ENCODE assay signal across 8 mouse cellular contexts in genomic region chr6:87043131-87043516, GRCm38 (mm10). TPM values are rescaled to one million over a fixed set of nuclear protein-coding genes. Genes with fewer than 3 reads are reported as not detected.
A peak's percentile ranks its signal among the peaks of the same experiment; 100 is the strongest.
DNase-seq lines count a peak whose midpoint lies in the region; ATAC-seq and TF ChIP-seq lines count a peak whose summit lies in the region.

No protein-coding gene starts in this region.

- H3K4me2 ChIP-seq in intestine, embryonic 14.5 days (ENCODE audit: low read length) = peak overlapping the region; percentile 71
- peak overlapping the region; percentile 92 for H3K4me2 ChIP-seq in myocyte (ENCODE audit: low read depth)

- peak overlapping the region; percentile 62 for H3ac ChIP-seq in myocyte (ENCODE audit: control insufficient read depth, insufficient read length)

- no peaks in the 10 kb centered on the region for H3K9me3 ChIP-seq in embryonic facial prominence, embryonic 10.5 days
- no peaks in the 10 kb centered on the region for H3K9me3 ChIP-seq in intestine, embryonic 14.5 days (ENCODE audit: control insufficient read depth, low read length)

- intact Hi-C loops in left cerebral cortex, adult 2 months (cut with DNase I) = no loop called here
- intact Hi-C loops in left cerebral cortex, postnatal 36 days (cut with DNase I) = no loop called here

- H3K4me3 ChIP-seq in left cerebral cortex, adult 2 months = peak overlapping the region; percentile 96
- peak overlapping the region; percentile 96 for H3K4me3 ChIP-seq in embryonic facial prominence, embryonic 10.5 days
- H3K4me3 ChIP-seq in intestine, embryonic 14.5 days (ENCODE audit: low read depth, low read length) = peak overlapping the region; percentile 90
- H3K4me3 ChIP-seq in myocyte = peak overlapping the region; percentile 93

- WGBS in embryonic facial prominence, embryonic 10.5 days = 2% methylated on average over 9 of the region's 9 CpGs
- 1% methylated on average over 9 of the region's 9 CpGs for WGBS in intestine, embryonic 14.5 days

- no peak for TF ChIP-seq CTCF in left cerebral cortex, adult 2 months (IDR thresholded peaks at IDR 0.05)

- no peaks in the 10 kb centered on the region for H3K27me3 ChIP-seq in embryonic facial prominence, embryonic 10.5 days (replicated peaks; ENCODE audit: low read depth, poor library complexity, severe bottlenecking)
- no peaks in the 10 kb centered on the region for H3K27me3 ChIP-seq in intestine, embryonic 14.5 days (replicated peaks; ENCODE audit: control insufficient read depth, insufficient read depth, low read length)
- no peaks in the 10 kb centered on the region for H3K27me3 ChIP-seq in myocyte (ENCODE audit: control insufficient read depth, insufficient read depth, insufficient read length)

- peaks cover 37% of the 10 kb centered on the region for H3K79me2 ChIP-seq in myocyte (ENCODE audit: control insufficient read depth, insufficient read depth)

- peak overlapping the region; percentile 89 for H3K27ac ChIP-seq in left cerebral cortex, adult 2 months
- peak overlapping the region; percentile 94 for H3K27ac ChIP-seq in embryonic facial prominence, embryonic 10.5 days (replicated peaks)
- peak overlapping the region; percentile 97 for H3K27ac ChIP-seq in intestine, embryonic 14.5 days (ENCODE audit: low read depth)

- H3K36me3 ChIP-seq in embryonic facial prominence, embryonic 10.5 days (replicated peaks) = peaks cover 14% of the 10 kb centered on the region
- peaks cover 9% of the 10 kb centered on the region for H3K36me3 ChIP-seq in intestine, embryonic 14.5 days (ENCODE audit: control insufficient read depth, insufficient read depth, low read length)
- H3K36me3 ChIP-seq in myocyte (ENCODE audit: control insufficient read depth, insufficient read depth) = peaks cover 9% of the 10 kb centered on the region

- DNase-seq in left cerebral cortex, adult 2 months (ENCODE audit: extremely low spot score in 1 of 2, low spot score in 2 of 2) = no peak
- no peak for DNase-seq in left cerebral cortex, postnatal 36 days (ENCODE audit: low spot score in 2 of 2)
- no peak for DNase-seq in embryonic facial prominence, embryonic 10.5 days (ENCODE audit: low spot score)
- DNase-seq in intestine, embryonic 14.5 days (ENCODE audit: low spot score) = peak; percentile 64
- no peak for DNase-seq in frontal cortex, postnatal 25 days (ENCODE audit: low spot score in 2 of 2)
- DNase-seq in right cerebral cortex, adult 2 months (ENCODE audit: low spot score in 2 of 2) = no peak
- DNase-seq in ovary, postnatal 36 days (ENCODE audit: low spot score) = no peak

- peaks cover 19% of the 10 kb centered on the region for H3K4me1 ChIP-seq in embryonic facial prominence, embryonic 10.5 days
- H3K4me1 ChIP-seq in intestine, embryonic 14.5 days (replicated peaks; ENCODE audit: control insufficient read depth, insufficient read depth, low read length) = peaks cover 16% of the 10 kb centered on the region

- TF ChIP-seq POLR2A in myocyte (IDR thresholded peaks at IDR 0.05; ENCODE audit: insufficient read length, low read depth) = no peak

- H3K9ac ChIP-seq in intestine, embryonic 14.5 days (ENCODE audit: low read length) = peak overlapping the region; percentile 86

- ATAC-seq in intestine, embryonic 14.5 days (replicated peaks; ENCODE audit: low FRiP score, low TSS enrichment, low read depth) = peak; percentile 9

TF ChIP-seq in myocyte, 11 proteins besides CTCF, POLR2A, EP300 and RAD21:
- no peak for TF ChIP-seq REST (IDR thresholded peaks at IDR 0.05; ENCODE audit: insufficient read depth, insufficient read length)
- no peak for TF ChIP-seq MAX (IDR thresholded peaks at IDR 0.05; ENCODE audit: low read depth)
- TF ChIP-seq TCF12 (IDR thresholded peaks at IDR 0.05; ENCODE audit: insufficient read depth, poor library complexity, severe bottlenecking) = no peak
- TF ChIP-seq E2F4 (IDR thresholded peaks at IDR 0.05; ENCODE audit: insufficient read depth) = no peak
- TF ChIP-seq USF1 (IDR thresholded peaks at IDR 0.05; ENCODE audit: low read depth) = no peak
- TF ChIP-seq POLR2AphosphoS2 (IDR thresholded peaks at IDR 0.05; ENCODE audit: insufficient read length, low read depth) = no peak
- no peak for TF ChIP-seq CEBPB (IDR thresholded peaks at IDR 0.05; ENCODE audit: insufficient read depth, poor library complexity, severe bottlenecking)
- no peak for TF ChIP-seq TCF3 (IDR thresholded peaks at IDR 0.05; ENCODE audit: insufficient read length, low read depth)

RNA-seq across cellular contexts. Expression of gene Gfpt1, which starts 0.5 kb away (rescaled TPM):
- total RNA-seq in left cerebral cortex, adult 2 months (2021) = 10 to 100 TPM; 51.5 to 56.0 TPM
- total RNA-seq in left cerebral cortex, postnatal 36 days (2021) = 10 to 100 TPM; 48.1 to 52.9 TPM
- polyA plus RNA-seq in embryonic facial prominence, embryonic 10.5 days (2016; fragmentation: Nextera tagmentation; extraction: Ambion mirVana) = 17.0 and 17.5 TPM in 2 replicates
- polyA plus RNA-seq in intestine, embryonic 14.5 days (2014; fragmentation: Nextera tagmentation; extraction: Ambion mirVana) = 21.6 and 22.6 TPM in 2 replicates
- polyA plus RNA-seq in myocyte (2012; fragmentation: generic; extraction: Trizol) = 13.4 TPM

RNA-seq across cellular contexts. Expression of gene Nfu1, which starts 34.1 kb away (rescaled TPM):
- total RNA-seq in left cerebral cortex, adult 2 months (2021) = 10 to 100 TPM; 56.0 to 57.2 TPM
- total RNA-seq in left cerebral cortex, postnatal 36 days (2021) = 10 to 100 TPM; 57.6 to 57.9 TPM
- polyA plus RNA-seq in embryonic facial prominence, embryonic 10.5 days (2016; fragmentation: Nextera tagmentation; extraction: Ambion mirVana) = 103 and 104 TPM in 2 replicates
- 94.3 and 97.4 TPM in 2 replicates for polyA plus RNA-seq in intestine, embryonic 14.5 days (2014; fragmentation: Nextera tagmentation; extraction: Ambion mirVana)
- polyA plus RNA-seq in myocyte (2012; fragmentation: generic; extraction: Trizol) = 240 TPM
